Mouse (Mus musculus): ENCODE data around the gene Gm49378. TPM values are rescaled to one million over a fixed set of nuclear protein-coding genes. Genes with fewer than 3 reads are reported as not detected.

Gm49378 gene
- polyA plus RNA-seq, 1 experiment: 8.2 TPM

GRCm38 (mm10) chr14:55671486-55671832 is 33.8 kb upstream of the Gm49378 start:
- WGBS: under 1% methylated on average over 12 of the region's 12 CpGs
- TF ChIP-seq CTCF (IDR thresholded peaks at IDR 0.05; ENCODE audit: extremely low read depth, insufficient read depth, insufficient read length, insufficient replicate concordance) (no peak), POLR2A (IDR thresholded peaks at IDR 0.05; ENCODE audit: low read depth, low read length) (no peak)
- DNase-seq (ENCODE audit: low read depth in 1 of 2, low spot score in 2 of 2): no peak
- Histone ChIP-seq H3K36me3 (ENCODE audit: control insufficient read depth, insufficient read depth, low read length) (peaks cover 6% of the 10 kb centered on the region), H3K4me1 (ENCODE audit: control insufficient read depth, insufficient read depth, insufficient read length) (peaks cover 7% of the 10 kb centered on the region; the same call in 1 of the 2 replicates), H3K4me3 (ENCODE audit: extremely low read depth, insufficient read depth, insufficient read length) (peak overlapping the region; percentile 86), H3K27ac (ENCODE audit: insufficient read depth, low read length) (peak overlapping the region; percentile 97), H3K27me3 (ENCODE audit: control insufficient read depth, insufficient read depth, low read length) (no peaks in the 10 kb centered on the region)

- Histone ChIP-seq H3K27me3 (ENCODE audit: control insufficient read depth, insufficient read depth, low read length) (no peaks in the 10 kb centered on the region), H3K4me1 (ENCODE audit: control insufficient read depth, insufficient read depth, insufficient read length) (peaks cover 3% of the 10 kb centered on the region; the same call in 1 of the 2 replicates), H3K4me3 (ENCODE audit: extremely low read depth, insufficient read depth, insufficient read length) (peak overlapping the region; percentile 70), H3K36me3 (ENCODE audit: control insufficient read depth, insufficient read depth, low read length) (peaks cover 14% of the 10 kb centered on the region), H3K27ac (ENCODE audit: insufficient read depth, low read length) (no peak overlapping the region)
- WGBS: 68% methylated on average over 2 of the region's 2 CpGs
- TF ChIP-seq POLR2A (IDR thresholded peaks at IDR 0.05; ENCODE audit: low read depth, low read length) (no peak), CTCF (IDR thresholded peaks at IDR 0.05; ENCODE audit: extremely low read depth, insufficient read depth, insufficient read length, insufficient replicate concordance) (no peak)
- no peak for DNase-seq (ENCODE audit: low read depth in 1 of 2, low spot score in 2 of 2)
These were observed 22.9 kb upstream of the Gm49378 start for GRCm38 (mm10) chr14:55660636-55661035.

- Histone ChIP-seq H3K4me1 (ENCODE audit: control insufficient read depth, insufficient read depth, insufficient read length) (peaks cover 3% of the 10 kb centered on the region; the same call in 1 of the 2 replicates), H3K36me3 (ENCODE audit: control insufficient read depth, insufficient read depth, low read length) (peaks cover 14% of the 10 kb centered on the region), H3K27me3 (ENCODE audit: control insufficient read depth, insufficient read depth, low read length) (no peaks in the 10 kb centered on the region), H3K4me3 (ENCODE audit: extremely low read depth, insufficient read depth, insufficient read length) (peak within 1 kb of the TSS; percentile 70), H3K27ac (ENCODE audit: insufficient read depth, low read length) (peak within 1 kb of the TSS; percentile 76)
- TF ChIP-seq CTCF (IDR thresholded peaks at IDR 0.05; ENCODE audit: extremely low read depth, insufficient read depth, insufficient read length, insufficient replicate concordance): peak; percentile 19; the same call in 1 of the 2 replicates
- peak; percentile 9; the same call in 1 of the 2 replicates for TF ChIP-seq POLR2A (IDR thresholded peaks at IDR 0.05; ENCODE audit: low read depth, low read length)
- under 1% methylated on average over 39 of the region's 39 CpGs for whole genome bisulfite sequencing
- peak; percentile 67 to 70 for DNase-seq (ENCODE audit: low read depth in 1 of 2, low spot score in 2 of 2)
These were observed 22.4 kb upstream of the Gm49378 start, which contains the start of gene Mdp1 for GRCm38 (mm10) chr14:55659960-55660573. Gene Mdp1, minus strand, starts transcription at chr14:55660508.

- TF ChIP-seq CTCF (IDR thresholded peaks at IDR 0.05; ENCODE audit: extremely low read depth, insufficient read depth, insufficient read length, insufficient replicate concordance) (no peak), POLR2A (IDR thresholded peaks at IDR 0.05; ENCODE audit: low read depth, low read length) (no peak)
- 87% methylated on average over 5 of the region's 5 CpGs for WGBS
- Histone ChIP-seq H3K4me3 (ENCODE audit: extremely low read depth, insufficient read depth, insufficient read length) (no peak overlapping the region), H3K27ac (ENCODE audit: insufficient read depth, low read length) (no peak overlapping the region), H3K36me3 (ENCODE audit: control insufficient read depth, insufficient read depth, low read length) (peaks cover 11% of the 10 kb centered on the region), H3K4me1 (ENCODE audit: control insufficient read depth, insufficient read depth, insufficient read length) (peaks cover 3% of the 10 kb centered on the region; the same call in 1 of the 2 replicates), H3K27me3 (ENCODE audit: control insufficient read depth, insufficient read depth, low read length) (no peaks in the 10 kb centered on the region)
- no peak for DNase-seq (ENCODE audit: low read depth in 1 of 2, low spot score in 2 of 2)
These were observed 20.3 kb upstream of the Gm49378 start for GRCm38 (mm10) chr14:55658011-55658410.

- H3K4me1 ChIP-seq (ENCODE audit: control insufficient read depth, insufficient read depth, insufficient read length): peaks cover 3% of the 10 kb centered on the region; the same call in 1 of the 2 replicates
- no peak overlapping the region for H3K4me3 ChIP-seq (ENCODE audit: extremely low read depth, insufficient read depth, insufficient read length)
- WGBS: 85% methylated on average over 3 of the region's 3 CpGs
- DNase-seq (ENCODE audit: low read depth in 1 of 2, low spot score in 2 of 2): no peak
- H3K27me3 ChIP-seq (ENCODE audit: control insufficient read depth, insufficient read depth, low read length): no peaks in the 10 kb centered on the region
- TF ChIP-seq POLR2A (IDR thresholded peaks at IDR 0.05; ENCODE audit: low read depth, low read length) (no peak), CTCF (IDR thresholded peaks at IDR 0.05; ENCODE audit: extremely low read depth, insufficient read depth, insufficient read length, insufficient replicate concordance) (no peak)
- H3K27ac ChIP-seq (ENCODE audit: insufficient read depth, low read length): no peak overlapping the region
- H3K36me3 ChIP-seq (ENCODE audit: control insufficient read depth, insufficient read depth, low read length): peaks cover 7% of the 10 kb centered on the region; the same call in 1 of the 2 replicates
These were observed 19.2 kb upstream of the Gm49378 start for GRCm38 (mm10) chr14:55656935-55657334.

GRCm38 (mm10) chr14:55651528-55651927 is 13.8 kb upstream of the Gm49378 start:
- no peak for DNase-seq (ENCODE audit: low read depth in 1 of 2, low spot score in 2 of 2)
- Histone ChIP-seq H3K27ac (ENCODE audit: insufficient read depth, low read length) (no peak overlapping the region), H3K4me3 (ENCODE audit: extremely low read depth, insufficient read depth, insufficient read length) (no peak overlapping the region), H3K4me1 (ENCODE audit: control insufficient read depth, insufficient read depth, insufficient read length) (no peaks in the 10 kb centered on the region), H3K36me3 (ENCODE audit: control insufficient read depth, insufficient read depth, low read length) (no peaks in the 10 kb centered on the region), H3K27me3 (ENCODE audit: control insufficient read depth, insufficient read depth, low read length) (no peaks in the 10 kb centered on the region)
- TF ChIP-seq POLR2A (IDR thresholded peaks at IDR 0.05; ENCODE audit: low read depth, low read length) (no peak), CTCF (IDR thresholded peaks at IDR 0.05; ENCODE audit: extremely low read depth, insufficient read depth, insufficient read length, insufficient replicate concordance) (no peak)
- 81% methylated on average over 7 of the region's 7 CpGs for WGBS

- Histone ChIP-seq H3K4me3 (ENCODE audit: extremely low read depth, insufficient read depth, insufficient read length) (no peak within 1 kb of the TSS), H3K36me3 (ENCODE audit: control insufficient read depth, insufficient read depth, low read length) (no peaks in the 10 kb centered on the region), H3K27me3 (ENCODE audit: control insufficient read depth, insufficient read depth, low read length) (no peaks in the 10 kb centered on the region), H3K4me1 (ENCODE audit: control insufficient read depth, insufficient read depth, insufficient read length) (peaks cover 3% of the 10 kb centered on the region; the same call in 1 of the 2 replicates), H3K27ac (ENCODE audit: insufficient read depth, low read length) (no peak within 1 kb of the TSS)
- TF ChIP-seq POLR2A (IDR thresholded peaks at IDR 0.05; ENCODE audit: low read depth, low read length): no peak
- TF ChIP-seq CTCF (IDR thresholded peaks at IDR 0.05; ENCODE audit: extremely low read depth, insufficient read depth, insufficient read length, insufficient replicate concordance): no peak
- WGBS: 90% methylated on average over 2 of the region's 2 CpGs
- DNase-seq (ENCODE audit: low read depth in 1 of 2, low spot score in 2 of 2): no peak
These were observed 12.2 kb upstream of the Gm49378 start, which contains the start of gene Tssk4 for GRCm38 (mm10) chr14:55649884-55650283. Gene Tssk4, plus strand, starts transcription at chr14:55650184.
